Mouse (Mus musculus): ENCODE results near the gene Myrip. TPM values are rescaled to one million over a fixed set of nuclear protein-coding genes. Genes with fewer than 3 reads are reported as not detected.
A peak's percentile ranks its signal among the peaks of the same experiment; 100 is the strongest.
"Not testable (repeated sequence)": the region's sequence is repeated elsewhere in the genome, so short reads cannot be mapped to it uniquely, and the experiment has no call there.

The Myrip gene
- total RNA-seq, 2 experiments from 2014 or later: not detected

- ATAC-seq (replicated peaks; ENCODE audit: low FRiP score, low TSS enrichment, poor library complexity, severe bottlenecking): no peak
These were observed 63.5 kb downstream of the Myrip start for GRCm38 (mm10) chr9:120364653-120365283.

- ATAC-seq (replicated peaks; ENCODE audit: low FRiP score, low TSS enrichment, poor library complexity, severe bottlenecking): no peak
These were observed 66.2 kb downstream of the Myrip start for GRCm38 (mm10) chr9:120367526-120367925.

- ATAC-seq (replicated peaks; ENCODE audit: low FRiP score, low TSS enrichment, poor library complexity, severe bottlenecking): no peak
These were observed 70.3 kb downstream of the Myrip start for GRCm38 (mm10) chr9:120371633-120372032.

GRCm38 (mm10) chr9:120372347-120372746, 71.0 kb downstream of the Myrip start:
- no peak for ATAC-seq (replicated peaks; ENCODE audit: low FRiP score, low TSS enrichment, poor library complexity, severe bottlenecking)

GRCm38 (mm10) chr9:120377726-120378125, 76.4 kb downstream of the Myrip start:
- no peak for ATAC-seq (replicated peaks; ENCODE audit: low FRiP score, low TSS enrichment, poor library complexity, severe bottlenecking)

GRCm38 (mm10) chr9:120395188-120395587, 93.9 kb downstream of the Myrip start:
- no peak for ATAC-seq (replicated peaks; ENCODE audit: low FRiP score, low TSS enrichment, poor library complexity, severe bottlenecking)

- ATAC-seq (replicated peaks; ENCODE audit: low FRiP score, low TSS enrichment, poor library complexity, severe bottlenecking): no peak
These were observed 95.4 kb downstream of the Myrip start for GRCm38 (mm10) chr9:120396579-120397185.

- no peak for ATAC-seq (replicated peaks; ENCODE audit: low FRiP score, low TSS enrichment, poor library complexity, severe bottlenecking)
These were observed 97.0 kb downstream of the Myrip start for GRCm38 (mm10) chr9:120398289-120398688.

GRCm38 (mm10) chr9:120399537-120399936, 98.2 kb downstream of the Myrip start:
- not testable (repeated sequence) for ATAC-seq (replicated peaks; ENCODE audit: low FRiP score, low TSS enrichment, poor library complexity, severe bottlenecking)

- no peak for ATAC-seq (replicated peaks; ENCODE audit: low FRiP score, low TSS enrichment, poor library complexity, severe bottlenecking)
These were observed 101.1 kb downstream of the Myrip start for GRCm38 (mm10) chr9:120402368-120402767.

GRCm38 (mm10) chr9:120403661-120404060, 102.3 kb downstream of the Myrip start:
- ATAC-seq (replicated peaks; ENCODE audit: low FRiP score, low TSS enrichment, poor library complexity, severe bottlenecking): no peak

GRCm38 (mm10) chr9:120409663-120410181, 108.4 kb downstream of the Myrip start:
- no peak for ATAC-seq (replicated peaks; ENCODE audit: low FRiP score, low TSS enrichment, poor library complexity, severe bottlenecking)

- peak; percentile 75; the same call in 1 of the 2 replicates for ATAC-seq (replicated peaks; ENCODE audit: low FRiP score, low TSS enrichment, poor library complexity, severe bottlenecking)
These were observed 109.1 kb downstream of the Myrip start for GRCm38 (mm10) chr9:120410421-120410820.

- peak; percentile 69 for ATAC-seq (replicated peaks; ENCODE audit: low FRiP score, low TSS enrichment, poor library complexity, severe bottlenecking)
These were observed 114.2 kb downstream of the Myrip start for GRCm38 (mm10) chr9:120415504-120415903.

GRCm38 (mm10) chr9:120416151-120416550, 114.8 kb downstream of the Myrip start:
- ATAC-seq (replicated peaks; ENCODE audit: low FRiP score, low TSS enrichment, poor library complexity, severe bottlenecking): no peak

GRCm38 (mm10) chr9:120416729-120417128, 115.4 kb downstream of the Myrip start:
- peak; percentile 73 for ATAC-seq (replicated peaks; ENCODE audit: low FRiP score, low TSS enrichment, poor library complexity, severe bottlenecking)

GRCm38 (mm10) chr9:120418582-120418981, 117.3 kb downstream of the Myrip start:
- no peak for ATAC-seq (replicated peaks; ENCODE audit: low FRiP score, low TSS enrichment, poor library complexity, severe bottlenecking)

- no peak for ATAC-seq (replicated peaks; ENCODE audit: low FRiP score, low TSS enrichment, poor library complexity, severe bottlenecking)
These were observed 123.3 kb downstream of the Myrip start for GRCm38 (mm10) chr9:120424567-120424966.

GRCm38 (mm10) chr9:120425768-120426167, 124.5 kb downstream of the Myrip start:
- 0 out of 2 replicates have a peak, but pooled peaks have one; percentile 51 for ATAC-seq (replicated peaks; ENCODE audit: low FRiP score, low TSS enrichment, poor library complexity, severe bottlenecking)

- ATAC-seq (replicated peaks; ENCODE audit: low FRiP score, low TSS enrichment, poor library complexity, severe bottlenecking): no peak
These were observed 126.9 kb downstream of the Myrip start for GRCm38 (mm10) chr9:120428181-120428580.

- ATAC-seq (replicated peaks; ENCODE audit: low FRiP score, low TSS enrichment, poor library complexity, severe bottlenecking): peak; percentile 79
These were observed 132.4 kb downstream of the Myrip start for GRCm38 (mm10) chr9:120433747-120434146.

Data from megakaryocyte-erythroid progenitor cell, adult 5-6 weeks (primary cell).